ENCODE assay signal across 24 mouse cellular contexts in the genomic region with DNA sequence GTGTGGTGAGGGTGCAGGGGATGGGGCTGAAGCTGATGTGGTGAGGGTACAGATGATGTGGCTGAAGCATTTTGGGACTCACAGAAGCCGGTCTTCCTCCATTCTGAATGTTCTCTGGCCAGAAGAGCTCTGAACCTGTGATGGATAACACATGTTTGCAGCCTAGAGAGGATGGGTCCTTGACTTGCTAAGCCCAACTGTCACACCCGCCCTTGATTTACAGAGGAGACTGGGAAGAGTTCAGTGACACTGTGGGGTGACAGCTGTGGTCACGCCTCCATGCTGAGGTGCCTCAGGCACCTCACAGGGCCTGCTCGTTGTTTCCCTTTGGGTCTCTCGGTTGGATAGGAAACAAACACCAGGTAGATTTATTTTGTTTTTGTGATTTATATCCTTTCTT.
"Had no signal": no experiment of that assay in that cellular context is flagged by ENCODE, and none has a peak within 500 bp of the region (broad histone marks: within the 10 kb centered on the region; RNA-seq: fewer than 3 reads in every experiment).

No protein-coding gene starts in this region.

- H3K4me1 ChIP-seq: hindbrain, embryonic 13.5 days; hindbrain, embryonic 15.5 days; liver, embryonic 13.5 days; liver, embryonic 15.5 days had no signal

- H3K9me3 ChIP-seq: heart, embryonic 13.5 days; heart, embryonic 15.5 days; hindbrain, embryonic 13.5 days; hindbrain, embryonic 15.5 days; limb, embryonic 10.5 days; limb, embryonic 12.5 days; liver, embryonic 13.5 days; liver, embryonic 15.5 days had no signal

- H3K27me3 ChIP-seq: hindbrain, embryonic 13.5 days; hindbrain, embryonic 15.5 days; limb, embryonic 12.5 days; liver, embryonic 13.5 days; liver, embryonic 15.5 days had no signal

- H3K27ac ChIP-seq: heart, adult 2 months; heart, embryonic 13.5 days; heart, embryonic 15.5 days; hindbrain, embryonic 13.5 days; hindbrain, embryonic 15.5 days; hindbrain, postnatal 0 days; left cerebral cortex, adult 2 months; limb, embryonic 10.5 days; limb, embryonic 12.5 days; liver, embryonic 13.5 days; liver, embryonic 15.5 days had no signal

- H3K9ac ChIP-seq: heart, embryonic 13.5 days; heart, embryonic 15.5 days; hindbrain, embryonic 13.5 days; hindbrain, embryonic 15.5 days; limb, embryonic 12.5 days; liver, embryonic 13.5 days; liver, embryonic 15.5 days; liver, postnatal 0 days had no signal

- H3K36me3 ChIP-seq: hindbrain, embryonic 13.5 days; hindbrain, embryonic 15.5 days; liver, embryonic 13.5 days; liver, embryonic 15.5 days had no signal

- H3K4me3 ChIP-seq: heart, adult 2 months; heart, embryonic 13.5 days; heart, embryonic 15.5 days; hindbrain, embryonic 13.5 days; hindbrain, embryonic 15.5 days; left cerebral cortex, adult 2 months; limb, embryonic 10.5 days; limb, embryonic 12.5 days; liver, embryonic 13.5 days; liver, embryonic 15.5 days had no signal

- H3K4me2 ChIP-seq: heart, embryonic 11.5 days; heart, embryonic 13.5 days; heart, embryonic 15.5 days; hindbrain, embryonic 13.5 days; hindbrain, embryonic 15.5 days; limb, embryonic 12.5 days; liver, embryonic 11.5 days; liver, embryonic 13.5 days; liver, embryonic 15.5 days had no signal

- DNase-seq: gastrocnemius, postnatal 14 days; gastrocnemius, postnatal 36 days; heart, adult 11 months; heart, adult 2 months; heart, postnatal 14 days; heart, postnatal 36 days; kidney, adult 18-20 months; kidney, adult 8-10 months; kidney, postnatal 25 days; liver; liver, embryonic 13.5 days; liver, postnatal 0 days had no signal

- ATAC-seq: hindbrain, postnatal 0 days; intestine, embryonic 16.5 days; liver, postnatal 0 days had no signal
